Mouse (Mus musculus) forebrain, postnatal 0 days (tissue): ENCODE measurements around the gene Gucy2f. TPM values are rescaled to one million over a fixed set of nuclear protein-coding genes. Genes with fewer than 3 reads are reported as not detected.
A peak's percentile ranks its signal among the peaks of the same experiment; 100 is the strongest.
"Not testable (repeated sequence)": the region's sequence is repeated elsewhere in the genome, so short reads cannot be mapped to it uniquely, and the experiment has no call there.

ENCODE experiments used
- ATAC-seq: fragments of 200-750 bp; cut with Nextera tagmentation; 2 replicates; pipeline ENCODE4 v1.8.0; 2017; ENCODE audit warnings: mild to moderate bottlenecking, moderate library complexity
- DNase-seq: peaks from one replicate; pipeline ENCODE4 v3.0.0-alpha.2; 2015
- H3K27ac ChIP-seq: fragments of 300-500 bp; sonication (generic); 2 replicates; pipeline ENCODE4 v1.5.1; 2014; ENCODE audit warnings: low read depth, mild to moderate bottlenecking, antibody characterized with exemption, low read length, moderate library complexity, mixed read lengths
- H3K27me3 ChIP-seq: fragments of 300-500 bp; sonication (generic); 2 replicates; pipeline ENCODE4 v1.6.1; 2014; ENCODE audit warnings: mild to moderate bottlenecking, low read length, mixed read lengths; ENCODE audit not compliant: insufficient read depth
- H3K36me3 ChIP-seq: fragments of 300-500 bp; sonication (generic); 2 replicates; pipeline ENCODE4 v1.6.1; 2014; ENCODE audit warnings: mild to moderate bottlenecking, moderate library complexity; ENCODE audit not compliant: insufficient read depth
- H3K4me1 ChIP-seq: fragments of 300-500 bp; sonication (generic); 2 replicates; pipeline ENCODE4 v1.6.1; 2014; ENCODE audit warnings: antibody characterized with exemption; ENCODE audit not compliant: insufficient read depth
- H3K4me2 ChIP-seq: fragments of 300-500 bp; sonication (generic); 2 replicates; pipeline ENCODE4 v1.6.1; 2014; ENCODE audit warnings: low read depth, mild to moderate bottlenecking, moderate library complexity
- H3K4me3 ChIP-seq: fragments of 300-500 bp; sonication (generic); 2 replicates; pipeline ENCODE4 v1.5.1; 2014; ENCODE audit warnings: low read depth, low read length, mixed read lengths
- H3K9ac ChIP-seq: fragments of 300-500 bp; sonication (generic); 2 replicates; pipeline ENCODE4 v1.6.1; 2014; ENCODE audit warnings: mild to moderate bottlenecking
- H3K9me3 ChIP-seq: fragments of 300-500 bp; sonication (generic); 2 replicates; pipeline ENCODE4 v1.6.1; 2016; ENCODE audit warnings: low read length
- CTCF ChIP-seq: sonication (generic); IDR thresholded peaks from 2 replicates; pipeline ENCODE4 v1.5.1; 2016; ENCODE audit warnings: antibody characterized with exemption, control low read depth, low read depth
- WGBS: fragments of 180-500 bp; shearing (Covaris S2); extraction: QIAGEN DNeasy Blood & Tissue Kit; methylation state at CpG from one replicate; pipeline ENCODE4 v1.1.7; 2014; 5-methylcytosine and 5-hydroxymethylcytosine counted together
- polyA plus RNA-seq: library from polyadenylated mRNA; unstranded; fragments of >200 nt; fragmentation: Nextera tagmentation; extraction: Ambion mirVana; gene quantifications from 2 replicates; pipeline ENCODE4 v1.2.1, GENCODE M21; 2015
- total RNA-seq: library from RNA; depleted of rRNA; stranded (reverse); fragments of >200 nt; gene quantifications from 2 replicates; pipeline ENCODE4 v1.2.3, GENCODE M21; 2014; rRNA removed

Gene Gucy2f
- total RNA-seq (0.29 and 0.31 TPM in 2 replicates), polyA plus RNA-seq (0.05 and 0.07 TPM in 2 replicates)

GRCm38 (mm10) chrX:142196831-142197230, at the start of gene Gucy2f:
Gucy2f (minus strand) TSS chrX:142196931.
- H3K4me2 ChIP-seq = no peak within 1 kb of the TSS
- no peak within 1 kb of the TSS for H3K9ac ChIP-seq
- no peaks in the 10 kb centered on the region for H3K4me1 ChIP-seq
- 43% methylated on average over 5 of the region's 5 CpGs for WGBS
- H3K4me3 ChIP-seq = no peak within 1 kb of the TSS
- H3K27ac ChIP-seq = no peak within 1 kb of the TSS
- no peaks in the 10 kb centered on the region for H3K27me3 ChIP-seq
- ATAC-seq = no peak
- no peak for DNase-seq
- TF ChIP-seq CTCF = no peak
- H3K9me3 ChIP-seq = no peaks in the 10 kb centered on the region
- no peaks in the 10 kb centered on the region for H3K36me3 ChIP-seq

GRCm38 (mm10) chrX:142245682-142246327, 49.1 kb upstream of the Gucy2f start:
- no peak for TF ChIP-seq CTCF
- no peak overlapping the region for H3K4me3 ChIP-seq
- no peaks in the 10 kb centered on the region for H3K36me3 ChIP-seq
- no peak overlapping the region for H3K9ac ChIP-seq
- H3K27me3 ChIP-seq = no peaks in the 10 kb centered on the region
- DNase-seq (no peak), ATAC-seq (no peak)
- H3K4me2 ChIP-seq = no peak overlapping the region
- no peak overlapping the region for H3K27ac ChIP-seq
- no peaks in the 10 kb centered on the region for H3K9me3 ChIP-seq
- no peaks in the 10 kb centered on the region for H3K4me1 ChIP-seq
- 78% methylated on average over 5 of the region's 5 CpGs for WGBS

GRCm38 (mm10) chrX:142237101-142237500, 40.4 kb upstream of the Gucy2f start:
- TF ChIP-seq CTCF = peak; percentile 49
- H3K27me3 ChIP-seq = no peaks in the 10 kb centered on the region
- no peak overlapping the region for H3K27ac ChIP-seq
- H3K4me3 ChIP-seq = no peak overlapping the region
- H3K4me1 ChIP-seq = no peaks in the 10 kb centered on the region
- no peaks in the 10 kb centered on the region for H3K36me3 ChIP-seq
- ATAC-seq (no peak), DNase-seq (peak; percentile 2)
- H3K9ac ChIP-seq = no peak overlapping the region
- H3K9me3 ChIP-seq = no peaks in the 10 kb centered on the region
- no peak overlapping the region for H3K4me2 ChIP-seq
- WGBS = 56% methylated on average over 2 of the region's 2 CpGs

GRCm38 (mm10) chrX:142236146-142236545, 39.4 kb upstream of the Gucy2f start:
- H3K27me3 ChIP-seq, H3K4me3 ChIP-seq, H3K4me1 ChIP-seq, H3K36me3 ChIP-seq, H3K9ac ChIP-seq, H3K9me3 ChIP-seq, H3K4me2 ChIP-seq, ATAC-seq, H3K27ac ChIP-seq, DNase-seq: not testable (repeated sequence)
- 81% methylated on average over 1 of the region's 1 CpGs for WGBS

- DNase-seq = peak; percentile 34
- Histone ChIP-seq H3K27ac (no peak overlapping the region), H3K36me3 (no peaks in the 10 kb centered on the region), H3K9ac (peak overlapping the region; percentile 28; the same call in 1 of the 2 replicates), H3K4me2 (peak overlapping the region; percentile 45), H3K4me3 (peak overlapping the region; percentile 46), H3K9me3 (no peaks in the 10 kb centered on the region), H3K4me1 (no peaks in the 10 kb centered on the region), H3K27me3 (no peaks in the 10 kb centered on the region)
- no peak for TF ChIP-seq CTCF
- ATAC-seq = peak; percentile 17; the same call in 1 of the 2 replicates
- 44% methylated on average over 7 of the region's 7 CpGs for WGBS
Observed at GRCm38 (mm10) chrX:142228769-142229158, 32.0 kb upstream of the Gucy2f start.

- 30% methylated on average over 33 of the region's 42 CpGs for WGBS
- no peaks in the 10 kb centered on the region for H3K9me3 ChIP-seq
- peak overlapping the region; percentile 46 for H3K4me3 ChIP-seq
- TF ChIP-seq CTCF = no peak
- H3K4me1 ChIP-seq = no peaks in the 10 kb centered on the region
- peak; percentile 98 for ATAC-seq
- peak overlapping the region; percentile 72 for H3K27ac ChIP-seq
- peak overlapping the region; percentile 45; the same call in 1 of the 2 replicates for H3K9ac ChIP-seq
- no peaks in the 10 kb centered on the region for H3K27me3 ChIP-seq
- peak; percentile 80 for DNase-seq
- peak overlapping the region; percentile 45 for H3K4me2 ChIP-seq
- no peaks in the 10 kb centered on the region for H3K36me3 ChIP-seq
Observed at GRCm38 (mm10) chrX:142228055-142228768, 31.5 kb upstream of the Gucy2f start.
